Mouse (Mus musculus): ENCODE measurements around the gene Adam30.

DNA sequence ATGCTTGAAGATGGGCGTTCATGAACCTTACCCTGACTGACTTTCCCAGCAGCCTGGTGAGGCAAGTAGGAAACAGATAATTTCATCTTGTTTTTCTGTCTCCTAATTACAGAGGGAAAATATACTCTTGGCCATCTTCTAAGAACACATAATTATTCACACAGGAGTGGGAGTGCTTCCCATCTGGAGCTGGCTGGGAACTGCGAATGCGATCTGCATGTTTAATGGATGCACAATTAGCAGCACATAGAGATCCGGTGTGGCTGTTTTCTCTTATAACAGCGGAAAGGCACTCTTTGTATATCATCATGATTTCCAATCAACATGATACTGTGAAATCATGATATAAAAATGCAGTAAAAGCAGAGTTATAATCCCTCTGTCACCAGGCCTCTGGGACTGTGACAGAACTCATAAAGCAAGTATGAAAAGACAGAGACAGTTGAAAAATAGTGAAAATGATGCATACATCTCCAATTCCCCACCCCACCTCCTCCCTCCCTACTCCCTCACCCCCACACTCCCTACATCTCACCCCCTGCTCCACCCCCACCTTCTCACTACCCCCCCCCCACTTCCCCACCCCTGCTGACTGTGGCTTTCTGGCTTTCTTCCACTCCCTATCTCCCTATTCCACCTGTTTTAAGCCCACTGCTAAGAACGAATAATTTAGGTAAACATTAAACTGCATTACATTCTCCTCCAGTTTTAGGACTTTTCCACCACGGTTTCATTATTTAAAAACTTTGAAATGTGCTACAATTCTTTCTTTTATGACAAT lies 51.1 kb downstream of the Adam30 start:
- TF ChIP-seq HCFC1 (IDR thresholded peaks at IDR 0.05; ENCODE audit: borderline replicate concordance, insufficient read depth, low read length) (no peak), ZC3H11A (IDR thresholded peaks at IDR 0.05; ENCODE audit: borderline replicate concordance, low read depth, low read length) (no peak), MAFK (IDR thresholded peaks at IDR 0.05; ENCODE audit: insufficient read depth, low read depth, low read length) (no peak), CHD2 (IDR thresholded peaks at IDR 0.05; ENCODE audit: low read depth, low read length) (no peak)

Measured in ES-E14 (cell line).